Mouse (Mus musculus) forebrain, postnatal 0 days (tissue): ENCODE measurements around the gene Cops4. TPM values are rescaled to one million over a fixed set of nuclear protein-coding genes. Genes with fewer than 3 reads are reported as not detected.

Source experiments
- ATAC-seq: fragments of 200-750 bp; cut with Nextera tagmentation; 2 replicates; pipeline ENCODE4 v1.8.0; 2017; ENCODE audit warnings: mild to moderate bottlenecking, moderate library complexity
- DNase-seq: peaks from one replicate; pipeline ENCODE4 v3.0.0-alpha.2; 2015
- H3K27ac ChIP-seq: fragments of 300-500 bp; sonication (generic); 2 replicates; pipeline ENCODE4 v1.5.1; 2014; ENCODE audit warnings: low read depth, mild to moderate bottlenecking, antibody characterized with exemption, low read length, moderate library complexity, mixed read lengths
- H3K27me3 ChIP-seq: fragments of 300-500 bp; sonication (generic); 2 replicates; pipeline ENCODE4 v1.6.1; 2014; ENCODE audit warnings: mild to moderate bottlenecking, low read length, mixed read lengths; ENCODE audit not compliant: insufficient read depth
- H3K36me3 ChIP-seq: fragments of 300-500 bp; sonication (generic); 2 replicates; pipeline ENCODE4 v1.6.1; 2014; ENCODE audit warnings: mild to moderate bottlenecking, moderate library complexity; ENCODE audit not compliant: insufficient read depth
- H3K4me1 ChIP-seq: fragments of 300-500 bp; sonication (generic); 2 replicates; pipeline ENCODE4 v1.6.1; 2014; ENCODE audit warnings: antibody characterized with exemption; ENCODE audit not compliant: insufficient read depth
- H3K4me2 ChIP-seq: fragments of 300-500 bp; sonication (generic); 2 replicates; pipeline ENCODE4 v1.6.1; 2014; ENCODE audit warnings: low read depth, mild to moderate bottlenecking, moderate library complexity
- H3K4me3 ChIP-seq: fragments of 300-500 bp; sonication (generic); 2 replicates; pipeline ENCODE4 v1.5.1; 2014; ENCODE audit warnings: low read depth, low read length, mixed read lengths
- H3K9ac ChIP-seq: fragments of 300-500 bp; sonication (generic); 2 replicates; pipeline ENCODE4 v1.6.1; 2014; ENCODE audit warnings: mild to moderate bottlenecking
- H3K9me3 ChIP-seq: fragments of 300-500 bp; sonication (generic); 2 replicates; pipeline ENCODE4 v1.6.1; 2016; ENCODE audit warnings: low read length
- CTCF ChIP-seq: sonication (generic); IDR thresholded peaks from 2 replicates; pipeline ENCODE4 v1.5.1; 2016; ENCODE audit warnings: antibody characterized with exemption, control low read depth, low read depth
- WGBS: fragments of 180-500 bp; shearing (Covaris S2); extraction: QIAGEN DNeasy Blood & Tissue Kit; methylation state at CpG from one replicate; pipeline ENCODE4 v1.1.7; 2014; 5-methylcytosine and 5-hydroxymethylcytosine counted together
- polyA plus RNA-seq: library from polyadenylated mRNA; unstranded; fragments of >200 nt; fragmentation: Nextera tagmentation; extraction: Ambion mirVana; gene quantifications from 2 replicates; pipeline ENCODE4 v1.2.1, GENCODE M21; 2015
- total RNA-seq: library from RNA; depleted of rRNA; stranded (reverse); fragments of >200 nt; gene quantifications from 2 replicates; pipeline ENCODE4 v1.2.3, GENCODE M21; 2014

Gene Cops4
- total and polyA plus RNA-seq, 2 experiments from 2014 or later = 136 to 184 TPM

DNA sequence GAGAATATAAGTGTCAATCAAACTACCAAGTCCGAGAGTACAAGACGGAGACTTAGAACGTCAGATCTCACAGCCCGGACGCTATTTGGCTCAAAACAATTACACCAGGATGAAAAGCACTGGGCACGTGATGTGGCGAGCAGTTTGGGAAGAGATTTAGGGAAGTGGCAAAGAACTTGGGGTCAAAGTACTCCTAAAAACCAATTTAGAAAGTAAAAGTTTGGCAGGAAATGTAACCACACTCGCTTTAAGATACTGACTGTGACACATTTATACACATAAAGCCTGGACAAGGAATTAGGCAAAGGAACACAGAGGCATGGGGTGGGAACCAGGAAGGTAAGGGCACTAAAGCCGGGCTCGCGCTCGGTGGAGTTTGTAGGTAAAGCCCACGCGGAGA lies 38.9 kb downstream of the Cops4 start:
- WGBS = 78% methylated on average over 14 of the region's 14 CpGs
- Histone ChIP-seq H3K36me3 (no peaks in the 10 kb centered on the region), H3K27me3 (no peaks in the 10 kb centered on the region), H3K4me1 (no peaks in the 10 kb centered on the region), H3K9ac (no peak overlapping the region), H3K4me3 (no peak overlapping the region), H3K27ac (no peak overlapping the region), H3K4me2 (no peak overlapping the region), H3K9me3 (no peaks in the 10 kb centered on the region)
- no peak for ATAC-seq
- TF ChIP-seq CTCF = no peak
- DNase-seq = no peak

DNA sequence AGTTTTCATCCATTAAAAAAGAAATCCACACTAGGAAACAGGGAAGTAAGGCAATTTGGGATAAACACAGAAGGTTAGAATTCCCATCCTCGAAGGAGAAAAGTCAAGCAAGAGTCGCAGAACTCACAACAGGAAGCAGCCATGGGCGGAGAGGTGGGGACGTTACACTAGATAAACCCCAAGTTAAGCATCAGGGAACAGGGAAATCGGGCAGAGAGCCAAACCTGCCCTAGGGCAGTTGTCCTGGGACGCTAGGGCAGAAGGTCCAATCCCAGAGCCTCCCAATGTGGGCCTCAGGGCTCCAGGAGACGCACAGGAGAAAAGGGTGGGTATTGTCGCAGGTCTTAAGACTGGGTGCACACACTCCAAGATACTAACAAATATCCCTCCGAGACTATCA lies 39.4 kb downstream of the Cops4 start:
- H3K27ac ChIP-seq = no peak overlapping the region
- DNase-seq = no peak
- no peaks in the 10 kb centered on the region for H3K36me3 ChIP-seq
- H3K4me3 ChIP-seq = no peak overlapping the region
- no peaks in the 10 kb centered on the region for H3K9me3 ChIP-seq
- WGBS = 77% methylated on average over 9 of the region's 9 CpGs
- TF ChIP-seq CTCF = no peak
- no peaks in the 10 kb centered on the region for H3K4me1 ChIP-seq
- no peak overlapping the region for H3K4me2 ChIP-seq
- no peak overlapping the region for H3K9ac ChIP-seq
- no peaks in the 10 kb centered on the region for H3K27me3 ChIP-seq
- ATAC-seq = no peak

DNA sequence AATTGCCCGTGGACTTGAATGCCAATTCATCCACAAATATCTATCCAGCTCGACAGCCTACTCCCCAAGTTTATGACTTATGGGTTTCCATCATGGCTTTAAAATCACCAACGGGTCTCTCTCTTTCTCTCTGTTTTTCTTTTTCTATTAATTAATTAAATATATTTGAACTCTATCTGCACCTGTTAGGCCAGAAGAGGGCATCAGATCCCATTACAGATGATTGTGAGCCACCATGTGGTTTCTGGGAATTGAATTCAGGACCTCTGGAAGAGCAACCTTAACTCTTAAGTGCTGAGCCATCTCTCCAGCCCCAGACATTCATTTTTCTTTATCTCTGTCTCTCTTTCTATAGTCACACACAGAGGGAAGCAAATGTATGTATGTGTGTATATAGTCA lies 40.7 kb downstream of the Cops4 start:
- Histone ChIP-seq H3K4me1 (no peaks in the 10 kb centered on the region), H3K9ac (no peak overlapping the region), H3K4me3 (no peak overlapping the region), H3K36me3 (no peaks in the 10 kb centered on the region), H3K27me3 (no peaks in the 10 kb centered on the region), H3K9me3 (no peaks in the 10 kb centered on the region), H3K27ac (no peak overlapping the region), H3K4me2 (no peak overlapping the region)
- ATAC-seq = no peak
- WGBS = 86% methylated on average over 3 of the region's 3 CpGs
- no peak for DNase-seq
- no peak for TF ChIP-seq CTCF

DNA sequence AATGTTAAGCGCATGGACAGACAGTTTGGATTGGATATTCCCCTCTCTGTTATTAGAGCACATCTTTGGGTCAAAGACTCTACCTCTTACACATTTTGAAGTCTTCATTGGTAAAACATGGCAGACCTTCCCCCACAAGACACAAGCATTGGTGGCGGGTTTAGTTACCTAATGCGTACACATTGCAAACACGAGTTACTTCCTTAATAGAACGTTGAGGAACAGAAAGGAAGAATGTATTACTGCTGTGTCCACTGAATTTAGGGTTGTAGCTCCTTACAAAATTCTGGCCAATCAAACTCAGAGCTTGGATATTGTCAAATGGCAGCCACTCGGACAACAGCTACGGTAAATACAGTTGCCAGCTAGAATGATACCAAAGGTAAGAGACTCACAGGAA lies 41.2 kb downstream of the Cops4 start:
- Histone ChIP-seq H3K9me3 (no peaks in the 10 kb centered on the region), H3K9ac (no peak overlapping the region), H3K4me3 (no peak overlapping the region), H3K4me1 (no peaks in the 10 kb centered on the region), H3K27ac (no peak overlapping the region), H3K36me3 (no peaks in the 10 kb centered on the region), H3K4me2 (no peak overlapping the region), H3K27me3 (no peaks in the 10 kb centered on the region)
- no peak for TF ChIP-seq CTCF
- DNase-seq (no peak), ATAC-seq (no peak)
- WGBS = 94% methylated on average over 7 of the region's 7 CpGs

DNA sequence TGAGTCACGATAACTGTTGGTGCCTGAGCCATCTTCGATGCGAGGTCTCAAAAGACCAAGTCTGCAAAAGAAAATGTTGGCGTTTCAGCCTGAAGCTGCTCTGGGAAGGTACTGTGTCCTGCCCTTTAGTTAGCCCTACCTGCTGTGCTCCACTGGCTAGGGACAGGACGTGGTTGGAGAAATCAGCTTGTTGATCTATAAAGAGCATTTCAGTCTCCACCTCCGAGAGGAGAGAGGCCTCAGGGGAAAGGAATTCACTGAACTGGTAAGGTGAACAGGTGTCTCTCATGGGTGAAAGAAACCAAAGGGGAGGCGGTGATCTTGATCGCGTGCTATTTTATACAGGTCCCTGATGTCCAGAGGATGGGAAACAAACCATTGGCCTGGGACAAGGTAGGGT lies 44.6 kb downstream of the Cops4 start:
- no peaks in the 10 kb centered on the region for H3K36me3 ChIP-seq
- H3K9me3 ChIP-seq = no peaks in the 10 kb centered on the region
- ATAC-seq = no peak
- no peak for TF ChIP-seq CTCF
- no peaks in the 10 kb centered on the region for H3K27me3 ChIP-seq
- no peak overlapping the region for H3K4me3 ChIP-seq
- no peak for DNase-seq
- no peaks in the 10 kb centered on the region for H3K4me1 ChIP-seq
- no peak overlapping the region for H3K9ac ChIP-seq
- no peak overlapping the region for H3K4me2 ChIP-seq
- 90% methylated on average over 9 of the region's 9 CpGs for WGBS
- H3K27ac ChIP-seq = no peak overlapping the region

DNA sequence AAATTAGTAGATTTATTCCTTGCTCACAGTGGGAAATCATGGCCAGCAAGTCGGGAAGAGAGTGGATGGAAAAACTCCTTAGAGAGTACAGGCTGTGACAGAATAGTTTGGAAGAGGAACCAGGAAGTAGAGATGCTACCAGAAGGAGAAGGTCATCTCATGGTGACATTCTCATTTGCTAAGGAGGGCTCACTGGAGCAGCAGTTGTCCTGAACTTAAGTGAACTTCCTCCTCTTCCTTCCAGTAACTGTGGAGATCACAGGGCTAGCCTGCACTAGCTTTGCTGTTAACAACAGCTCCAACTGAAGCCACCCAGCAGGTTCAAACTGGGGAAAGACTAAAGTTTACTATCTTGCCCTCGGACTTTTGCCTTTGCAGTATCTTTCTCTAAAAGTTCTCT lies 48.7 kb downstream of the Cops4 start:
- ATAC-seq = no peak

DNA sequence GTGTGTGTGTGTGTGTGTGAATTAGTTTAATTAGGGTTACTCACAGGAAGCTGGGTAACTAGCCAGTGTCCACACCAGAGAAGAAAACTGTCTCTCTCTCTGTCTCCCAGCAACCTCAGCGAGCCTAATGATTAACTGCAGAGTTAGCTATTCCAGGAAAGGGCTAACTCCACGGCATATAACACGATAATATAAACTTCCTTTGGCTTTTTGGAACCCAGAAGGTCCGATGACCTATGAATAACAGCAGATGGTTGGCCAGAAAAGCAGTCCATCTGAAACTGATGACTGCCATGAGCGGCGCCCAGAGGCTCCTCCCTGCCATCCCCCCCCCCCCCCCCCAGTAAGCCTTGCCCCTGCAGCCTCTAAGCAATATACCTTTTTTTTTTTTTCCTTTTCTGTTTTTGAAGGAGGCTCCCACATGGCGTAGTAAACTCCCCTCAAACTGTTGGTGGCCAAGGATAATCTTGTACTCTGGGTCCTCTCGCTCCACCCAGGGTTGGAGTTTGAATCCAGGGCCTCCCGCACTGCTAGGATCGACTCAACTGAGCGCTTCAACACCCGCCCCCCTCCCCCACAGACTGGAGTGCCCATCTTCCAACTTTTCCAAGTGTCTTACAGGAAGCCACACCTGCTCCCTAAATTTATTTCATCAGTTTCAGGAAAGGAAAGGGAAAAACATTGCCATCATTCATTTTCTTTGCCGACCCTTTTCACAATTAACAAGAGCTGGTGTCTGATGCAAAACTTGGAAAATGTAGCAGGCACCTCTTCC lies 49.3 kb downstream of the Cops4 start:
- H3K4me3 ChIP-seq = no peak overlapping the region
- no peaks in the 10 kb centered on the region for H3K36me3 ChIP-seq
- no peak overlapping the region for H3K9ac ChIP-seq
- no peak overlapping the region for H3K27ac ChIP-seq
- H3K4me1 ChIP-seq = no peaks in the 10 kb centered on the region
- no peak overlapping the region for H3K4me2 ChIP-seq
- WGBS = 87% methylated on average over 13 of the region's 13 CpGs
- no peak for ATAC-seq
- H3K27me3 ChIP-seq = no peaks in the 10 kb centered on the region
- no peaks in the 10 kb centered on the region for H3K9me3 ChIP-seq
- DNase-seq = no peak
- no peak for TF ChIP-seq CTCF

More for the DNA sequence above, 48.7 kb downstream of the Cops4 start:
- Histone ChIP-seq H3K4me1 (no peaks in the 10 kb centered on the region), H3K27me3 (no peaks in the 10 kb centered on the region), H3K36me3 (no peaks in the 10 kb centered on the region), H3K9me3 (no peaks in the 10 kb centered on the region), H3K4me2 (no peak overlapping the region), H3K4me3 (no peak overlapping the region), H3K9ac (no peak overlapping the region), H3K27ac (no peak overlapping the region)
- TF ChIP-seq CTCF = no peak
- DNase-seq = no peak
- 84% methylated on average over 2 of the region's 2 CpGs for WGBS
